ENCODE assay signal across 39 mouse cellular contexts in the genomic region with DNA sequence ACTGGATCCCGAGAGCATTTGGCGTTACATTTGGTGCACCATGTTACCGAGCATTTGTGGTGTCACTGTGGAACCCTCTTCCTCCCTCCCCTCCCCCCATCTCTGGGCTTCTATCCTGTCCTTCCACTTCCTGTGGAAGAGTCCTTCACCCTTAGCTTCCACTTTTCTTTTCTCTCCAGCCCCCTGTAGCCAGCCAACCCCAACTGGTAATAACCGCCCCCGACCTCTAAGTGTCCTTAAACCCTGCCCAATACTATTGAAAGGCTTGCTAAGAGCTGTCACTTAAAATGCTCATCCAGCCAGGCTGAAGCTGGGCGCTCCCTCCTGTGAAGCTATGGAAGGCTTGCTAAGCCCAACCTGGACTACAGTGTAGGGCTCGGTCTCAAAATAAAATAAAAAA. TPM values are rescaled to one million over a fixed set of nuclear protein-coding genes. Genes with fewer than 3 reads are reported as not detected.
"Had no signal": no experiment of that assay in that cellular context is flagged by ENCODE, and none has a peak within 500 bp of the region (broad histone marks: within the 10 kb centered on the region; RNA-seq: fewer than 3 reads in every experiment).

No protein-coding gene starts in this region.

- H3K9ac ChIP-seq: heart, embryonic 12.5 days; hindbrain, embryonic 12.5 days; hindbrain, embryonic 14.5 days; kidney, embryonic 15.5 days; limb, embryonic 13.5 days; limb, embryonic 15.5 days; liver, embryonic 12.5 days had no signal

- H3K4me2 ChIP-seq: heart, embryonic 12.5 days; hindbrain, embryonic 12.5 days; hindbrain, embryonic 14.5 days; kidney, embryonic 15.5 days; limb, embryonic 13.5 days; limb, embryonic 15.5 days; liver, embryonic 12.5 days had no signal

- H3K4me1 ChIP-seq: heart, embryonic 10.5 days; heart, embryonic 12.5 days; hindbrain, embryonic 10.5 days; hindbrain, embryonic 12.5 days; kidney, embryonic 15.5 days; limb, embryonic 13.5 days; limb, embryonic 15.5 days; liver, embryonic 12.5 days had no signal

- H3K27ac ChIP-seq: heart, adult 2 months; heart, embryonic 10.5 days; hindbrain, embryonic 10.5 days; hindbrain, embryonic 12.5 days; hindbrain, embryonic 14.5 days; kidney, embryonic 15.5 days; kidney, postnatal 0 days; limb, embryonic 13.5 days; limb, embryonic 15.5 days; liver, embryonic 12.5 days had no signal

- H3K4me3 ChIP-seq: heart, adult 2 months; heart, embryonic 10.5 days; heart, embryonic 12.5 days; hindbrain, embryonic 10.5 days; hindbrain, embryonic 12.5 days; kidney, embryonic 15.5 days; limb, embryonic 13.5 days; limb, embryonic 15.5 days; liver, embryonic 12.5 days had no signal

- H3K9me3 ChIP-seq: heart, embryonic 10.5 days; heart, embryonic 12.5 days; hindbrain, embryonic 10.5 days; hindbrain, embryonic 12.5 days; kidney, embryonic 15.5 days; limb, embryonic 13.5 days; limb, embryonic 15.5 days; liver, embryonic 12.5 days had no signal

- H3K27me3 ChIP-seq: heart, embryonic 12.5 days; hindbrain, embryonic 12.5 days; kidney, embryonic 15.5 days; limb, embryonic 13.5 days; limb, embryonic 15.5 days had no signal

- H3K36me3 ChIP-seq: heart, embryonic 10.5 days; heart, embryonic 12.5 days; hindbrain, embryonic 10.5 days; hindbrain, embryonic 12.5 days; kidney, embryonic 15.5 days; limb, embryonic 13.5 days; limb, embryonic 15.5 days; liver, embryonic 12.5 days had no signal

- DNase-seq: gastrocnemius, postnatal 14 days; gastrocnemius, postnatal 36 days; heart, adult 11 months; heart, adult 2 months; heart, postnatal 10 days; heart, postnatal 4 days; kidney, adult 11 months; kidney, adult 2 months; kidney, adult 9 months; kidney, postnatal 14 days; kidney, postnatal 36 days; layer of hippocampus, adult 9-11 months; layer of hippocampus, postnatal 36 days; left cerebral cortex, postnatal 4 days had no signal

- ATAC-seq: hindbrain, embryonic 16.5 days; inflammation-experienced regulatory T-cells, adult 6 months; intestine, embryonic 16.5 days; liver, embryonic 12.5 days had no signal

RNA-seq across cellular contexts. Expression of a gene that starts 5.9 kb away (rescaled TPM):
- total RNA-seq: gastrocnemius, adult 18-20 months; gastrocnemius, adult 8-10 months; gastrocnemius, postnatal 14 days; gastrocnemius, postnatal 36 days; heart, adult 2 months; heart, postnatal 10 days; heart, postnatal 25 days; heart, postnatal 4 days; liver, adult 2 months had no signal
- polyA plus RNA-seq: liver, adult 2 months had no signal

RNA-seq across cellular contexts. Expression of a gene that starts 39.8 kb away (rescaled TPM):
- total RNA-seq: gastrocnemius, adult 18-20 months; heart, adult 2 months; heart, postnatal 10 days; heart, postnatal 25 days; heart, postnatal 4 days had no signal

RNA-seq across cellular contexts. Expression of a gene that starts 47.2 kb away (rescaled TPM):
- total RNA-seq: gastrocnemius, adult 18-20 months; gastrocnemius, adult 8-10 months; gastrocnemius, postnatal 14 days; gastrocnemius, postnatal 36 days; heart, adult 2 months; heart, postnatal 10 days; heart, postnatal 25 days; heart, postnatal 4 days; layer of hippocampus, adult 18-20 months; layer of hippocampus, adult 8-10 months; layer of hippocampus, postnatal 14 days; layer of hippocampus, postnatal 36 days; left cerebral cortex, adult 18-20 months; left cerebral cortex, adult 8-10 months; left cerebral cortex, postnatal 10 days; left cerebral cortex, postnatal 25 days; left cerebral cortex, postnatal 4 days; liver, adult 2 months had no signal
- polyA plus RNA-seq: heart, adult 2 months; heart, embryonic 12.5 days; heart, embryonic 14.5 days; hindbrain, embryonic 10.5 days; hindbrain, embryonic 14.5 days; hindbrain, embryonic 16.5 days; inflammation-experienced regulatory T-cells, adult 6 months; limb, embryonic 13.5 days; limb, embryonic 15.5 days; liver, embryonic 12.5 days had no signal

RNA-seq across cellular contexts. Expression of a gene that starts 48.7 kb away (rescaled TPM):
- polyA plus RNA-seq: inflammation-experienced regulatory T-cells, adult 6 months had no signal
